Mouse (Mus musculus) testis, adult 10 weeks (tissue): ENCODE measurements around the gene Rtn4rl1. TPM values are rescaled to one million over a fixed set of nuclear protein-coding genes. Genes with fewer than 3 reads are reported as not detected.

ENCODE experiments used
- polyA plus RNA-seq: library from polyadenylated mRNA; stranded (reverse); fragments of 350-450 nt; fragmentation: Illumina TruSeq; extraction: RNeasy Lipid Tissue Mini Kit (QIAGEN cat#74804); gene quantifications from one replicate; pipeline ENCODE4 v1.2.3, GENCODE M21; 2014; ENCODE audit warnings: low read depth, low replicate concordance

The Rtn4rl1 gene
- 1.0 TPM for polyA plus RNA-seq

DNA sequence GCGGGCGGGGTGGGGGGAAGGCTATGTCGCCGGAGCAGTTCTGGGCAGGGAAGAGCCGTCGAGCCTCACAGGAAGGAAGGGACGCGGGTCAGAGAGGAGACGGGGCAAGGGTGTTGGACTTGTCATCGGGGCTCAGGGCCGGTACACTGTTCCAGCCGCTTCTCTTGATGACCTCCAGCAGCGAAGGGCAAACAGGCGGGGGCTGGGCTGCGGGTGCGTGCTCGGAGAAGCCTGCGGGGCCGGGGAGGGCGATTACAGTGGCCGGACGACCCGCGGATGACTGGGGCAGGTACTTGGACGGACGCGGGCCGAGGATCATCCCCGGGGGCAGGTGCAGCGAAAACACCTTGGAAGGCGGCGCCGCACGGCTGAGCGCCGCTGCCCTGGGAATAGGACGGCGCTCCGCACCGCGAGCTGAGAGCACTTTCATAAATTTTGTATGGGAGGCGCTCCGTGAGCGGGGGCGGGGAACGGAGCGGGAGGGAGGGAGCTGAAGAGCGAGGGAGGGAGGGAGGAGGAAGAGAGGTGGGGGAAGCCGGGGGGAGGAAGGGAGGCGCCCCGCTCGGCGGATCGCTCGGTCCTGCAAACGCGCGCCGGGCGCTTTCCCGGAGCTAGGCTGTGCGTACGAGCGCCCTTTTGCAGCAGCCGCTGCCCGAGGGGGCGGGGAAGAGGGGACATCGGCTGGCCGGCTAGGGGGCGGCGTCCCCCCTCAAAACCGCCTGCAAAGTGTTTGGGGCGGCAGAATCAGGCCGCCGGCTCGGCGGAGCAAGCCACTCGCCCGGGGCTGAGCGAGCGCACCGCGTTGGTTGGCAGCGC, at the start of gene Rtn4rl1:
Gene Rtn4rl1 (plus strand): TSS at position 528 of the 816 bp plus-strand sequence.

GRCm38 (mm10) chr11:75169405-75170080, 24.0 kb upstream of the Rtn4rl1 start, which contains the start of gene Hic1:
Gene Hic1 (minus strand): TSS chr11:75169519.

DNA sequence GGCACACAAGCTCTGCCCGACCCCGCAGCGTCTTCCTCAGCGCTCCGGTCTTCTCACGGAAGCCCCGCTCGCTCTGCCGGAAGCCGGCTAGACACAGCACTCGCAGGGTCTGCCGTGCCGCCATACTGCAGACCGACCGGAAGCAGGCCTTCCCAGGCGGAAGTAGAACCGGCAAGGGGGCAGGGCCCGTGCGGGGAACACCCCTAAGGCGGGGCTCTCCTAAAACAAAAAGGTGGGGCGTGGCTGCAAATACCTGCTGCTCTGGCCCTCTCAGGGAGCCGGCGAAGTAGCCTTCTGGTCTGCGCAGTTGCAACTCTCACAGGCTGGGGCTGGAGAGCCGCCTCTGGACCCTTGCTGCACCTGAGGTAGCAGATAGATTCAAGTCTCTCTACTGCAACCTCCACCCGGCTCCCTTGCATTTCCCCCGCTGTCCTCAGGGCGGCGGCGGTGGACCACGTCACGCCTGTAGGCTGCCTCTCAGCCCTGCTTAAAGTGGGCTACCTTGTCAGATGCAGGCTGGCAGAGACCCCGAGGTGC, 14.8 kb upstream of the Rtn4rl1 start, which contains the start of gene Ovca2:
Gene Ovca2 (minus strand): TSS at position 164 of the 537 bp plus-strand sequence.

DNA sequence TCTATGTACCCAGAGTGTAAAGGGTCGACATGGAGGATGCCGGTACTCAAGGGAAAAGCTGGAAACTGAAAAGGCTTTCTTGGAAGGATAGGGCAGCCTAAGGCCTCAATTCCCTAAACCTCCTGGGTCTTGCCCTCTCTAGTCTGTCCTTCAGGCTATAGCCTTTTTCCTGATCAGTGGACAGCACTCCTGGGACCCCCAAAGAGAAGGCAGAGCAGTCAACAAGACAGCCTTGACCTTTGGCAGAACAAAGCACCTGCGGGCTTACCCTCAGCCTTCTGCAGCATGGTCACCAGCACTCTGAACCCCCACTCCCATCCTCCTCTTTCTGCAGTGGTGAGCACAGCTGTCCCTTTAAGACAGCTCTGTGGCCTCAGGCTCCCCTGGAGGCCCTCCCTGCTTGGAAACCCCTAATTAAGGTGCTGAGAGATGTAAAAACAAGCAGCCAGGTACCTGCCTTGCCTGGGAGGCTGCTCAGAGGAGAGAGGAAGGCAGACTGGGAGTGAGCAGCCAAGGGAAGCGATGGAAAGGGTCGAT, 2.6 kb upstream of the Rtn4rl1 start, which contains the start of gene Dph1:
Gene Dph1 (minus strand): TSS at position 337 of the 537 bp plus-strand sequence.

Other genes starting within 250 kb of the Rtn4rl1 start
- gene Hic1, start 24.3 kb upstream of the Rtn4rl1 start, polyA plus RNA-seq: not detected
- gene Ovca2, start 14.9 kb upstream of the Rtn4rl1 start, polyA plus RNA-seq: 7.2 TPM
- gene Dph1, start 2.5 kb upstream of the Rtn4rl1 start, polyA plus RNA-seq: 1.4 TPM
- 132 TPM for gene Rpa1, start 154.5 kb downstream of the Rtn4rl1 start, polyA plus RNA-seq
- 2.8 TPM for gene Smyd4, start 154.7 kb downstream of the Rtn4rl1 start, polyA plus RNA-seq
- gene Serpinf1, start 228.9 kb downstream of the Rtn4rl1 start, polyA plus RNA-seq: 3.7 TPM
- gene Serpinf2, start 245.8 kb downstream of the Rtn4rl1 start, polyA plus RNA-seq: not detected